Mouse (Mus musculus): Measurements from ENCODE around the gene Plxna4. TPM values are rescaled to one million over a fixed set of nuclear protein-coding genes. Genes with fewer than 3 reads are reported as not detected.
A peak's percentile ranks its signal among the peaks of the same experiment; 100 is the strongest.

Plxna4 gene
- polyA plus RNA-seq, 1 experiment from 2014 or later = 14.0 TPM

- Histone ChIP-seq H3K4me1 (ENCODE audit: control insufficient read depth, insufficient read depth, low read depth, low read length) (no peaks in the 10 kb centered on the region), H3K4me3 (ENCODE audit: low read length) (no peak overlapping the region), H3K27ac (ENCODE audit: low read depth, low read length) (no peak overlapping the region), H3K9me3 (ENCODE audit: control insufficient read depth, low read length) (no peaks in the 10 kb centered on the region), H3K9ac (ENCODE audit: low read depth, low read length) (no peak overlapping the region), H3K4me2 (ENCODE audit: low read length) (no peak overlapping the region), H3K36me3 (ENCODE audit: control insufficient read depth, insufficient read depth, low read length) (no peaks in the 10 kb centered on the region), H3K27me3 (replicated peaks; ENCODE audit: control insufficient read depth, insufficient read depth, low read length) (no peaks in the 10 kb centered on the region)
- no peak for ATAC-seq
- 79% methylated on average over 4 of the region's 4 CpGs for WGBS
Measured at GRCm38 (mm10) chr6:32122584-32123265, 465.3 kb downstream of the Plxna4 start.

GRCm38 (mm10) chr6:32120931-32121330 lies 467.1 kb downstream of the Plxna4 start:
- H3K27ac ChIP-seq (ENCODE audit: low read depth, low read length) = no peak overlapping the region
- no peak overlapping the region for H3K9ac ChIP-seq (ENCODE audit: low read depth, low read length)

GRCm38 (mm10) chr6:32109207-32109606 lies 478.8 kb downstream of the Plxna4 start:
- H3K27me3 ChIP-seq (replicated peaks; ENCODE audit: control insufficient read depth, insufficient read depth, low read length) = no peaks in the 10 kb centered on the region
- H3K36me3 ChIP-seq (ENCODE audit: control insufficient read depth, insufficient read depth, low read length) = no peaks in the 10 kb centered on the region
- WGBS = 61% methylated on average over 2 of the region's 2 CpGs
- H3K9me3 ChIP-seq (ENCODE audit: control insufficient read depth, low read length) = no peaks in the 10 kb centered on the region
- no peak overlapping the region for H3K4me2 ChIP-seq (ENCODE audit: low read length)
- no peaks in the 10 kb centered on the region; the same call in 1 of the 2 replicates for H3K4me1 ChIP-seq (ENCODE audit: control insufficient read depth, insufficient read depth, low read depth, low read length)
- H3K9ac ChIP-seq (ENCODE audit: low read depth, low read length) = no peak overlapping the region
- H3K27ac ChIP-seq (ENCODE audit: low read depth, low read length) = no peak overlapping the region
- ATAC-seq = no peak
- no peak overlapping the region for H3K4me3 ChIP-seq (ENCODE audit: low read length)

More at GRCm38 (mm10) chr6:32120931-32121330, 467.1 kb downstream of the Plxna4 start:
- no peaks in the 10 kb centered on the region for H3K36me3 ChIP-seq (ENCODE audit: control insufficient read depth, insufficient read depth, low read length)
- H3K9me3 ChIP-seq (ENCODE audit: control insufficient read depth, low read length) = no peaks in the 10 kb centered on the region
- no peak overlapping the region for H3K4me2 ChIP-seq (ENCODE audit: low read length)
- ATAC-seq = no peak
- no peaks in the 10 kb centered on the region for H3K27me3 ChIP-seq (replicated peaks; ENCODE audit: control insufficient read depth, insufficient read depth, low read length)
- WGBS = 24% methylated on average over 1 of the region's 1 CpGs
- no peak overlapping the region for H3K4me3 ChIP-seq (ENCODE audit: low read length)
- no peaks in the 10 kb centered on the region for H3K4me1 ChIP-seq (ENCODE audit: control insufficient read depth, insufficient read depth, low read depth, low read length)

- no peak overlapping the region for H3K27ac ChIP-seq (ENCODE audit: low read depth, low read length)
- whole genome bisulfite sequencing = 42% methylated on average over 9 of the region's 9 CpGs
- H3K36me3 ChIP-seq (ENCODE audit: control insufficient read depth, insufficient read depth, low read length) = no peaks in the 10 kb centered on the region
- no peaks in the 10 kb centered on the region for H3K9me3 ChIP-seq (ENCODE audit: control insufficient read depth, low read length)
- no peaks in the 10 kb centered on the region; the same call in 1 of the 2 replicates for H3K4me1 ChIP-seq (ENCODE audit: control insufficient read depth, insufficient read depth, low read depth, low read length)
- H3K27me3 ChIP-seq (replicated peaks; ENCODE audit: control insufficient read depth, insufficient read depth, low read length) = no peaks in the 10 kb centered on the region
- no peak overlapping the region for H3K9ac ChIP-seq (ENCODE audit: low read depth, low read length)
- H3K4me2 ChIP-seq (ENCODE audit: low read length) = no peak overlapping the region
- peak; percentile 85 for ATAC-seq
- H3K4me3 ChIP-seq (ENCODE audit: low read length) = no peak overlapping the region
Measured at GRCm38 (mm10) chr6:32105547-32106275, 482.3 kb downstream of the Plxna4 start.
